Mouse (Mus musculus) lung, postnatal 14 days (tissue): ENCODE measurements around the gene Pkn3.
"Not testable (repeated sequence)": the region's sequence is repeated elsewhere in the genome, so short reads cannot be mapped to it uniquely, and the experiment has no call there.

Experiments used
- DNase-seq: peaks from one replicate; pipeline ENCODE4 v3.0.0; 2021

Pkn3 gene

GRCm38 (mm10) chr2:30106364-30106763 is 28.9 kb downstream of the Pkn3 start:
- DNase-seq, result peak; percentile 67

- no peak for DNase-seq
Observed at GRCm38 (mm10) chr2:30107646-30108045, 30.2 kb downstream of the Pkn3 start.

DNA sequence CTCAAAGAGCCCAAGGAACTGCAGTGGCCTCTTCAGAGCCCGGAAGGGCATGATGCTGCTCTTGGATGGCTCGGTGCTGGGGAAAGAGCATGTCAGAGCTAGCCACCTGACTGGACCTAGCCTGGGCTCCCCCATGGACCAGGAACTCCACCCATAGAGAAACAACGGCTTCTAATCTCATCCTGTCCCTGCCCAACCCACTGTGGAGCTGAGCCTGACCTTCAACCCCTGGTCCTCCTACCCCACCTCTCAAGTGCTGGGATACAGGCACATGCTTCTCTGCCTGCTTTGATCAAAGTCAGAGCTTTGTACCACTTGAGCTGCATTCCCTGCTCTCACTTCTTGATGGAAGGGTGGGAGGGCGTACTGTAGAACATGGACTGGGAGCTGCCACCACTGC is 30.8 kb downstream of the Pkn3 start:
- DNase-seq, result no peak

DNA sequence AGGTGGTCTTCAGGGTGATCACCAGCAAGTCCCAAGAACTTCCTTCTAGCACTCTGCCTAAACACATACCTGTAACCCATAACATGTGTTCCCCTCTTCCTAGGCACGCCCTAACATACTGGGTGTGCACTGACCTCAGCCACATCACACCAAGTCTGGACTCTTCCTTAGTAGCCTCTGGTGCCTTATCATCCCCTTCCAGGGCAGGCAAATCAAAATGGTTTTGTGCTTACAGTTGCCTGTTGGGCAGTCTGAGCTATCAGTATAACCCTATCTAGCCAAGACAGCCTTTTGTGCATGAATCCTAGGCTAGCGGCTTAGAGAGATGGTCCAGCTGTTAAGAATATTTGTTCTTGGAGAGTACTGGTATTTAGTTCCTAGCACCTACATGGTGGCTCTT is 34.0 kb downstream of the Pkn3 start:
- no peak for DNase-seq

DNA sequence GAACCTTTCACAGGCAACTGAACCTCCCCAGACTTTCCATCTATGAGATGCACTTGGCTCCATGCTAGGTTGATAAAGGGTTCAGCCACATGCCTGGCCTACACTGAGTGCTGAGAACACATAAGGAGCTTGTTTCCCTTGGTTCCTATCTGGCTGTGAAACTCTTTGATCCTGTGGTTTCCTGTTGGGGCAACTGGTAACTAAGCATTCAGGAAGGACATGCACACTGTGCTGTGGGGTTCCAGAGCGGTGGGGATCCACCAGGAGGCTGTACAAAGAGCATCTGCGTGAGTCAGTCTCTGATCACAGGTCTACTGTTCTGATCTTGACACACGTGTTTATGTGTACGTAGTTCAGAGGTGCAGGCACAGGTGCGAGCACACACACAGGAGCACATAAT is 35.1 kb downstream of the Pkn3 start:
- DNase-seq, result no peak

DNA sequence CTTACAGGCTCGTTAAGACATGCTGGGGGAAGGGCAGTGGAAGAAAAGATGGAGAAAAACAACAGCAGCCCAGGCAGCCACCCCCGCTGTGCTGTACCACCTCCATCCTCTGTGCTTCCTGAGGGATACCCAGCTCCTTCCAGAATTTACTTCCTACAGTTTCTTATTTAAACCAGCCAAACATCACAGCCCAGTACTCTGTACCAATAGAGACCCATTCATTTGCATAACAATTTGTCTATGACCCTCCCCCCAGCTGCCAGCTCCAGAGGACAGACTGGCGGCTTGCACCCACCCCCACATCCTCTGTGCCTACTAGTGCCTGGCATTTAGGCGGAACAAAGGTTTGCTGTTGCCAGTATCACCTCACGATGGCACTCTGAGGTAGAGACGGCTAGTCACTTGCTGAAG is 42.2 kb downstream of the Pkn3 start:
- DNase-seq, result no peak

DNA sequence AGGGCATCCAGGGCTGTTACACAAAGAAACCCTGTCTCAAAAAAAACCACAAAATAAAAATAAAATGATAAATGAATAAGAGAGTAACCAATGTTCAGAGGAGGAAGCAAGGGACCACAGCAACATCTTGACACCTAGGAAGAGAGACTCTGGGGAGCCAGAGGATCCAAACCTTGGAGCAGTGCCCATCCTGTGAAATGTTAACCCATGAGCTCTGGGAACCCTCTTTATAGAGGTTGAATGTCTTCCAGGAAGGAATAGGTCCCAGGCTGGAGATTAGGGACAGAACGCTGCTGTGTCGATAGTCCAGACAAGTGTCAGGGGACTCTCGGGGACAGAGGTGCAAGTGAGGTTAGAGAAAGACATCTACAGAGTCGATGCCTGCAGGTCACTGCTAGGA is 42.8 kb downstream of the Pkn3 start:
- no peak for DNase-seq

DNA sequence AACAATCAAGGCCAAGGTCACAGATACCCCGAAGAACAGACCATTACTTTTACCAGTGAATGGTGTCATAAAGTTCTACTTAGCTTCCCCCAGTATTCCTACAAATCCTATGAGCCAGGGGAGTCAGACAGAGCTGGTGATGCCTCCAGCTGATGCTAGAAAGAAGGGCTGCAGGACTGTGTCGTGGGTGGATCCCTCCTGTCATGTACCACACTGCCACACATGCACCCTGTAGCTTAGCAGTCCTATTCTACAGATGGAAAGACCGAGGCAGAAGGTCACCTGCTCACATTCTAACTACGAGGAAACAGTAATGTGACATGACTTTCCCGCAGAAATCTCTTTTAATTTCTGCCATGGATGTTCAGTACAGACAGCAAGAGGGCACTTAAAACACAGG is 45.3 kb downstream of the Pkn3 start:
- DNase-seq, result no peak

DNA sequence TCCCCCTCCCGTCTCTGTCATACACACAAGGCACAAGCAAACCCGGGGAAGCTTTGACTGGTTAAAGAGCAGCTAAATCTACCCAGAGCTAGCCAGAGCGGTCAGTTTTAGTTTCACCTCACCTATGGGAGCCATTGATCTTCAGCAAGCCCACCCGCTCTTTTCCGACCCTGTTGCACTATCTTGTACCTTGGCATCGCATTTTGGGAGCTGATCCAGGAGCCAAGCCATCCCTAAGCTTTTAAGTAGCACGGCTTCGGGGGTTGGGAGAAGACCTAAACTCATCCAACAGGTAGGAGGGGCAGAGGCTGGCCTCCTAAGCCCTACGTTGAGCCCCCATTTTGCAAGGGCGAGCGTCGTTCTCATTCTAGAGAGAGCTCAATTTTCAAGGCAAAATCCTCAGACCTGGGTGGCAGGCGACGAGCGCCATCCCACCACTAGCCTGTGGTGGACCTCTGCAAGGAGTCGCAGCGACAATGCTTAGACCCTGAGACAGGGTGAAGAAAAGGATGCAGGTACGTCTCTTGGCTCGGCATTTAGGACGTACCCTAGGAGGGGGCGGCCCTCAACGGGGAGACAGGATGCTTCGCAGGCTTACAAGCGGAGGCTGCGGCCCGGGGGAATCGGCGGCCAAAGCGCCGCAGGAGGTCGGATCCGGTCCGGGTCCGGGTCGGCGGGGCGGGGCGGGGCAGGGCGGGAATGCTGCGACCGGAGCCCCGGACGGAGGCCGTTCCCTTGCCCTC is 46.4 kb downstream of the Pkn3 start:
- DNase-seq, result no peak

DNA sequence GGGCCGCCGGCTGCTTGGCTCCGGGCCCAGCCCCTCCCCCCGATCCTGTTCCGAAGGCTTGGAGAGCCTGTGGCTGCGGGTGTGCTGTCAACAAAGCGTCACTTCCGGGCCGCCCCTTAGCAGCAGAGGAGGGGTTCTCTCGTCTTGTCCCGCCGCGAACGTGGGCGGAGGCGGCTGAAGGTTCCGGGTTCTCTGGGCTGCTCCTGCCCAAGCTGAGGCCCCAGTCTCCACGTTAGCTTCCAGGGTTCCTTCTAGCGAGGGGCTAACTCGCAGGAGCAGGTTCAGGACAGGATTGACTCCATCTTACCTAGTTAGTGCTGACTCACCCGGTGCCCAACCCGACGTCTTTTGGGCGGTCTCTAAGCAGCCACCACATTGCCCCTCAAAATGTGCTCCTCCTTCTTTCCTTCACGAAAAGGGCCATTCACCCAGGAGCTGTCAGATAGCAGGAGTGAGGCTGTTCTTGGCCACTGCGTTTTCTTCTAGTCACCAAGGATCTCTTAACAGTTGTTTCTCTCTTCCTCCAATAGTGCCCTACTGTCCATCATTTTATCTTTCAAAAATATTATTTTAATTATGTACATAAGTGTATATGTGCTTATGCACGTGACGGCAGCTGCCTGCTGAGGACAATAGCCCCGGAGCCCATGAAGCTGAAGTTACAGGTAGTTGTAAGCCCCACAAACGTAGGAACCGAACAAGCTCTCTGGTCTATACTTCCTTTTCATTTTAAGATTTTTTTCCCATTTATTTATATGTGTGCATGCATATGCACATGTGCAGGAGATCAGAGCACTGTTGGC is 47.2 kb downstream of the Pkn3 start, which contains the start of gene Zer1:
TSS of gene Zer1 (minus strand) at position 114 of the 803 bp plus-strand sequence.
- DNase-seq, result peak; percentile 97

- DNase-seq, result peak; percentile 47
Observed at GRCm38 (mm10) chr2:30128789-30129188, 51.3 kb downstream of the Pkn3 start.

DNA sequence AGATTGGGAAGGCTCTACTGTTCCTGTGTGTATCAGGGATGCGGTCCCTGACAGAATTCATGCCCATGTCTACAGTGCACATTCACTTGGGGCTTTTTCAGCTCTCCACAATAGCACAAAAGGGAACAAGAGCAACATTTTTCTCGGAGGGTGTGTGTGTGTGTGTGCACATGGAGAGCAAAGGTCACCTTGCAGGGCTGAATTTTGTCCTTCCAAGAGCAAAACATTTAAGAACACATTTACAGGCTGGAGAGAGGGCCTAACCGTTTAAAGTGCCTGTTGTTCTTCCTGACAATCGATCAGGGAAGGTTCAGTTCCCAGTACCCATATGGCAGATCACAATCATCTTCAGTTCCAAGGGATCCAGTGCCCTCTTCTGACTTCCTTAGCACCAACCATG is 52.7 kb downstream of the Pkn3 start:
- DNase-seq, result no peak

DNA sequence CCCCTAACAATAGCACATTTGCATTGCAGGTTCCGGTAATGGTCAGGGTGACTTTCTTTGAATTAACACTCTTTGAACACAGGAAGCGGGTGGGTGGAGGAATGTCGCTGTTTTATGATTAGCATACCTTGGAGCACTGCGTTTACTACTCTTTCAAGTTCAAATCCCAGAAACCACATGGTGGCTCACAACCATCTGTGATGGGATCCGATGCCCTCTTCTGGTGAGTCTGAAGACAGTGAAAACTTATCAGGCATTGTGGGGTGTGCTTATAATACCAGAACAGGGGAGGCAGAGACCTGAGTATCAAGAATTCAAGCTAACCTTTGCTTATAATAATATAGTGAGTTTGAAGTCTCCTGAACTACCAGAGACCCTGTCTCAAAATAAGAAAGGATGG is 53.8 kb downstream of the Pkn3 start:
- not testable (repeated sequence) for DNase-seq

GRCm38 (mm10) chr2:30132801-30133612 is 55.5 kb downstream of the Pkn3 start:
- DNase-seq, result peak; percentile 47

GRCm38 (mm10) chr2:30133613-30134377 is 56.3 kb downstream of the Pkn3 start, which contains the start of gene Tbc1d13:
Gene Tbc1d13, plus strand, starts transcription at chr2:30133746.
- DNase-seq, result peak; percentile 98

GRCm38 (mm10) chr2:30134378-30134711 is 56.9 kb downstream of the Pkn3 start:
- no peak for DNase-seq

- DNase-seq, result no peak
Observed at GRCm38 (mm10) chr2:30134928-30135620, 57.6 kb downstream of the Pkn3 start.

- no peak for DNase-seq
Observed at GRCm38 (mm10) chr2:30136458-30136857, 59.0 kb downstream of the Pkn3 start.

- DNase-seq, result not testable (repeated sequence)
Observed at GRCm38 (mm10) chr2:30140021-30140420, 62.5 kb downstream of the Pkn3 start.
